Mouse (Mus musculus): ENCODE results near the gene Gopc. TPM values are rescaled to one million over a fixed set of nuclear protein-coding genes. Genes with fewer than 3 reads are reported as not detected.

Gopc gene
- polyA plus RNA-seq, 1 experiment, result 7.9 TPM

DNA sequence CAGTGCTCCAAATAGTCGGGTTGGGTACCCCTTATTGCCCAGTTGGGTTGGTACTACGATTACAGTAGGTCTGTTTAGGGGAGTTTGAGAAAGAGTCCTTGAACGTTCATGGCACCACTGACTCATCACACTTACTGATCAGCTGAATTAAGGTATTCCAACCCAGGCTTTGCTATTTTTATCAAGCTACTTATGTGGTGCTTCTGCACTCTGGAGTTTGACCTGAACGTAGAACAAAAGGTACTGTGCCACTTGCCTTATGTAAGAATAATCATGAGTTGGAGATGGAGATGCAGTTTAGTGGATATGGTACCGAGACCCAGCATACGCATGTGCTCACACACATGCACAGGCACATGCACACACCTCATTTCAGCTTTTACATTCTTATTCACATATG lies 39.8 kb upstream of the Gopc start:
- H3K36me3 ChIP-seq (ENCODE audit: control insufficient read depth, insufficient read depth), result peaks cover 9% of the 10 kb centered on the region
- H3K27me3 ChIP-seq (ENCODE audit: control insufficient read depth, insufficient read depth, insufficient read length), result no peaks in the 10 kb centered on the region
- TF ChIP-seq MYOG (IDR thresholded peaks at IDR 0.05; ENCODE audit: control insufficient read depth in 1 of 3, insufficient read depth in 1 of 3, insufficient read length in 2 of 3, low read depth in 2 of 3), result no peak
- TF ChIP-seq POLR2AphosphoS2 (IDR thresholded peaks at IDR 0.05; ENCODE audit: insufficient read length, low read depth), result no peak
- TF ChIP-seq POLR2A (IDR thresholded peaks at IDR 0.05; ENCODE audit: insufficient read length, low read depth), result no peak
- no peak for TF ChIP-seq SRF (IDR thresholded peaks at IDR 0.05; ENCODE audit: control insufficient read depth, insufficient read length, low read depth)
- peaks cover 89% of the 10 kb centered on the region for H3K79me2 ChIP-seq (ENCODE audit: control insufficient read depth, insufficient read depth)
- no peak overlapping the region for H3K4me2 ChIP-seq (ENCODE audit: low read depth)
- H3ac ChIP-seq (ENCODE audit: control insufficient read depth, insufficient read length), result no peak overlapping the region
- no peak overlapping the region for H3K4me3 ChIP-seq

DNA sequence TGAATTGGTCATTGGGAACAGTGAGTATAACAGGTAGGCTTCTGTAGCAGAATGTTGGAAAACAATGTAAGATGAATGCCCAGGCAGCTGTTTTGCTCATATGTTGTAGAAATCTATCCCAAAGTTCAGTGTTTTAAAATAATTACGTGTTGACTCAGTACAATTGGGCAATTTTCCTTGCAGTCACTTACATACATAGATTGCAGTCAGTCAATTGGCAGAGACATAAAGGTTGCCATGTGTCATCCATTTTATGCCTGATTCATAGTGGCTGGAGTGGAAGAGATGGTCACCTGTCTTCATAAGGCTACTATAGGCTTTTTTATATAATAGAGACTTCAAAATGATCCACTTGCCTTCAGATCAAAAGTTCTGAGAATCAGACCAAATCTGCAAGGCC lies 38.6 kb upstream of the Gopc start:
- Histone ChIP-seq H3K36me3 (ENCODE audit: control insufficient read depth, insufficient read depth) (peaks cover 9% of the 10 kb centered on the region), H3K4me2 (ENCODE audit: low read depth) (no peak overlapping the region), H3K27me3 (ENCODE audit: control insufficient read depth, insufficient read depth, insufficient read length) (no peaks in the 10 kb centered on the region), H3ac (ENCODE audit: control insufficient read depth, insufficient read length) (no peak overlapping the region), H3K4me3 (no peak overlapping the region), H3K79me2 (ENCODE audit: control insufficient read depth, insufficient read depth) (peaks cover 77% of the 10 kb centered on the region)
- TF ChIP-seq TCF12 (IDR thresholded peaks at IDR 0.05; ENCODE audit: insufficient read depth, poor library complexity, severe bottlenecking) (no peak), MYOD1 (IDR thresholded peaks at IDR 0.05; ENCODE audit: control insufficient read depth in 1 of 3, insufficient read length in 2 of 3, low read depth in 2 of 3) (no peak), REST (IDR thresholded peaks at IDR 0.05; ENCODE audit: insufficient read depth, insufficient read length) (no peak), MAX (IDR thresholded peaks at IDR 0.05; ENCODE audit: low read depth) (no peak), E2F4 (IDR thresholded peaks at IDR 0.05; ENCODE audit: insufficient read depth) (no peak), POLR2AphosphoS2 (IDR thresholded peaks at IDR 0.05; ENCODE audit: insufficient read length, low read depth) (no peak), MYOG (IDR thresholded peaks at IDR 0.05; ENCODE audit: control insufficient read depth in 1 of 3, insufficient read depth in 1 of 3, insufficient read length in 2 of 3, low read depth in 2 of 3) (no peak), POLR2A (IDR thresholded peaks at IDR 0.05; ENCODE audit: insufficient read length, low read depth) (no peak), CEBPB (IDR thresholded peaks at IDR 0.05; ENCODE audit: insufficient read depth, poor library complexity, severe bottlenecking) (no peak), TCF3 (IDR thresholded peaks at IDR 0.05; ENCODE audit: insufficient read length, low read depth) (no peak), SRF (IDR thresholded peaks at IDR 0.05; ENCODE audit: control insufficient read depth, insufficient read length, low read depth) (no peak), USF1 (IDR thresholded peaks at IDR 0.05; ENCODE audit: low read depth) (no peak)

DNA sequence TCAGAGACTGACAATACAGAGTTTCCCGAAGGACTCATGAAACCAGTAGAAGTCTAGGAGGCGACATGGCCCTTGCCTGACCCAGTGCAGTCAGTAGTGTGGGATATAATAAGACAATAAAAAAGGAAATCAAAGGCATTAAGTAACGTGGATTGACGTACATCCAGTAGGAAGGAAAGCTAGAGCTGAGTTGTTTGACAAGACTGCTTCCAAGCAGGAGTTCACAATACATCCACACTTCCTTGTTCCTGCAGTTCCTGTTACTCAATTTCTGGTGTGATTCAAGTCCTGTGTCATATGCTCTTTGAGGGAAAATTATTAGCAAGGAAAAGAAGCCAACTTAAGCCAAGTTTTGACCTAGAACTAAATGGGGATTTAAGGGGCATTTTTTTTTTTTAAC lies 37.5 kb upstream of the Gopc start:
- Histone ChIP-seq H3K27me3 (ENCODE audit: control insufficient read depth, insufficient read depth, insufficient read length) (no peaks in the 10 kb centered on the region), H3K36me3 (ENCODE audit: control insufficient read depth, insufficient read depth) (peaks cover 9% of the 10 kb centered on the region), H3K79me2 (ENCODE audit: control insufficient read depth, insufficient read depth) (peaks cover 66% of the 10 kb centered on the region), H3ac (ENCODE audit: control insufficient read depth, insufficient read length) (no peak overlapping the region), H3K4me3 (peak overlapping the region; percentile 73), H3K4me2 (ENCODE audit: low read depth) (peak overlapping the region; percentile 83)
- TF ChIP-seq TCF3 (IDR thresholded peaks at IDR 0.05; ENCODE audit: insufficient read length, low read depth) (no peak), MAX (IDR thresholded peaks at IDR 0.05; ENCODE audit: low read depth) (no peak), E2F4 (IDR thresholded peaks at IDR 0.05; ENCODE audit: insufficient read depth) (no peak), CEBPB (IDR thresholded peaks at IDR 0.05; ENCODE audit: insufficient read depth, poor library complexity, severe bottlenecking) (no peak), POLR2A (IDR thresholded peaks at IDR 0.05; ENCODE audit: insufficient read length, low read depth) (no peak), TCF12 (IDR thresholded peaks at IDR 0.05; ENCODE audit: insufficient read depth, poor library complexity, severe bottlenecking) (no peak), REST (IDR thresholded peaks at IDR 0.05; ENCODE audit: insufficient read depth, insufficient read length) (no peak), USF1 (IDR thresholded peaks at IDR 0.05; ENCODE audit: low read depth) (no peak), MYOD1 (IDR thresholded peaks at IDR 0.05; ENCODE audit: control insufficient read depth in 1 of 3, insufficient read length in 2 of 3, low read depth in 2 of 3) (no peak), MYOG (IDR thresholded peaks at IDR 0.05; ENCODE audit: control insufficient read depth in 1 of 3, insufficient read depth in 1 of 3, insufficient read length in 2 of 3, low read depth in 2 of 3) (no peak), SRF (IDR thresholded peaks at IDR 0.05; ENCODE audit: control insufficient read depth, insufficient read length, low read depth) (no peak), POLR2AphosphoS2 (IDR thresholded peaks at IDR 0.05; ENCODE audit: insufficient read length, low read depth) (no peak)

DNA sequence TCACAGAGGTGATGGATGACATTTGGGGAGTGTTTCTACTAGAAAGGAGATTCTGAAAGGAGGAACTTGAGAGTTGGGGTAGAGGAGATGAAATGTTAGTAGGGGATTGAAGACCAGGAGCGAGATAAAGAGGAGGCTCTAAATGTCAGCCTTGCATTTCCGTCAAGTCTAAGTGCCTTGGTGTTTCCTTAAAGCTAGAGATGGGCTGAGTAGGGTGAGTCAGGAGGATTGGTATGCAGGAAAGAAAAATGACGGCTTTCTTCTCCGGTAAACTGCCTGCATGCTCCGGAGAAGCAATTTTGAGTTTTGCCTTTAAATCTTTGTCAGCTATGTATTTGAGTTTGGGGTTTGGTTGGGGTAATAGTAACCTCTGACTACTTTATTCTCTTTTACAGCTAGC lies 37.0 kb upstream of the Gopc start:
- Histone ChIP-seq H3K79me2 (ENCODE audit: control insufficient read depth, insufficient read depth) (peaks cover 61% of the 10 kb centered on the region), H3K4me2 (ENCODE audit: low read depth) (peak overlapping the region; percentile 83), H3ac (ENCODE audit: control insufficient read depth, insufficient read length) (peak overlapping the region; percentile 96), H3K4me3 (peak overlapping the region; percentile 73), H3K36me3 (ENCODE audit: control insufficient read depth, insufficient read depth) (peaks cover 9% of the 10 kb centered on the region), H3K27me3 (ENCODE audit: control insufficient read depth, insufficient read depth, insufficient read length) (no peaks in the 10 kb centered on the region)
- TF ChIP-seq TCF12 (IDR thresholded peaks at IDR 0.05; ENCODE audit: insufficient read depth, poor library complexity, severe bottlenecking) (no peak), MAX (IDR thresholded peaks at IDR 0.05; ENCODE audit: low read depth) (no peak), REST (IDR thresholded peaks at IDR 0.05; ENCODE audit: insufficient read depth, insufficient read length) (no peak), MYOD1 (IDR thresholded peaks at IDR 0.05; ENCODE audit: control insufficient read depth in 1 of 3, insufficient read length in 2 of 3, low read depth in 2 of 3) (no peak), E2F4 (IDR thresholded peaks at IDR 0.05; ENCODE audit: insufficient read depth) (no peak)

DNA sequence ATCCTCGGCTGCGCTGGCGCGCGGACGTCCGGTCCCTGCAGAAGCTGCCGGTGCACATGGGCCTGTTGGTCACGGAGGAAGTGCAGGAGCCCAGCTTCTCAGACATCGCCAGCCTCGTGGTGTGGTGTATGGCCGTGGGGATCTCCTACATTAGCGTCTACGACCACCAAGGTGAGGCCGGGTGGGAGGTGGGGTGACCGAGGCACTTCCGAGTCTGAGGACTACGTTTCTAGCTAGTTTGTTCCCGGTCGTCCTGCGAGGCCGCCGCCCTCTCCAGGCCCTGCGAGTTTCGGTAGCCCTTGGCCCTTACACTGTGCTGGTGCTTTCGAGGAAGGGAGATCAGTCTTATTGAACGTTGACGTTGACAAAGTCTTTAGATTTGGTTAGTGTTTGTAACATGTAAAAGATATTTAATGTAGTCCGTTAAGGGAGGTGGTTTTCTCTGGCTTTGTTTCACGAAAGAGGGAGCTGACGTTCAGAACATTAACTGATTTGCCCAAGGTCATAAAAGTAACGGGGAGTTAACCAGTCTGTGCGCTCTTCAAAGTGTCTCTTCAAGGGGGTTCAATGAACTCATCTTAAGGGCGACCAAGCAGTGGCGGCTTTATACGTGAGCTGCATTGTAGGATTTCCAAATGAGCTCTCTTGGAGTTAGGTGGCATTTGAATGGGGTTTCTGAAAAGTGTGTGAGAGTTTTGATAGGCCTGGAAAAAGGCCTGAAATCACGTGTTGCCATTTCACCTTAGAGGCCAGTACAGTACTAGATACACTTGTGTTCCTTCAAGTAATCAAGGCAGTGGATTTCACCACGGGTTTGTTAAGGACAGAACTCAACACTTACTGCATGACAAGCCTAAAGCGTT lies 36.3 kb upstream of the Gopc start:
- peak overlapping the region; percentile 96 for H3ac ChIP-seq (ENCODE audit: control insufficient read depth, insufficient read length)
- H3K36me3 ChIP-seq (ENCODE audit: control insufficient read depth, insufficient read depth), result peaks cover 9% of the 10 kb centered on the region
- peaks cover 54% of the 10 kb centered on the region for H3K79me2 ChIP-seq (ENCODE audit: control insufficient read depth, insufficient read depth)
- peak overlapping the region; percentile 73 for H3K4me3 ChIP-seq
- H3K4me2 ChIP-seq (ENCODE audit: low read depth), result peak overlapping the region; percentile 83
- TF ChIP-seq USF1 (IDR thresholded peaks at IDR 0.05; ENCODE audit: low read depth) (peak; percentile 80), TCF3 (IDR thresholded peaks at IDR 0.05; ENCODE audit: insufficient read length, low read depth) (no peak)
- H3K27me3 ChIP-seq (ENCODE audit: control insufficient read depth, insufficient read depth, insufficient read length), result no peaks in the 10 kb centered on the region

All from myocyte (in vitro differentiated cells).